Mouse (Mus musculus) neural tube, embryonic 14.5 days (tissue): ENCODE measurements around the gene Crybg1. TPM values are rescaled to one million over a fixed set of nuclear protein-coding genes. Genes with fewer than 3 reads are reported as not detected.
"Not testable (repeated sequence)": the region's sequence is repeated elsewhere in the genome, so short reads cannot be mapped to it uniquely, and the experiment has no call there.

Experiments used
- ATAC-seq: fragments of 200-750 bp; cut with Nextera tagmentation; 2 replicates; pipeline ENCODE4 v1.8.0; 2017; ENCODE audit warnings: low read depth, mild to moderate bottlenecking, moderate TSS enrichment, moderate library complexity
- H3K27ac ChIP-seq: fragments of 300-500 bp; sonication (generic); 2 replicates; pipeline ENCODE4 v1.5.1; 2014; ENCODE audit warnings: low read depth, mild to moderate bottlenecking, control low read depth, low read length, moderate library complexity, mixed read lengths
- H3K27me3 ChIP-seq: fragments of 300-500 bp; sonication (generic); 2 replicates; pipeline ENCODE4 v1.6.1; 2014; ENCODE audit warnings: low read length; ENCODE audit not compliant: control insufficient read depth, insufficient read depth
- H3K36me3 ChIP-seq: fragments of 300-500 bp; sonication (generic); 2 replicates; pipeline ENCODE4 v1.6.1; 2014; ENCODE audit warnings: low read length, mixed read lengths; ENCODE audit not compliant: control insufficient read depth, insufficient read depth
- H3K4me1 ChIP-seq: fragments of 300-500 bp; sonication (generic); 2 replicates; pipeline ENCODE4 v1.6.1; 2014; ENCODE audit warnings: low read length; ENCODE audit not compliant: control insufficient read depth, insufficient read depth
- H3K4me2 ChIP-seq: fragments of 300-500 bp; sonication (generic); 2 replicates; pipeline ENCODE4 v1.6.1; 2014; ENCODE audit warnings: mild to moderate bottlenecking, low read depth, low read length, control low read depth
- H3K4me3 ChIP-seq: fragments of 300-500 bp; sonication (generic); 2 replicates; pipeline ENCODE4 v1.5.1; 2014; ENCODE audit warnings: low read depth, low read length, control low read depth, mixed read lengths
- H3K9ac ChIP-seq: fragments of 300-500 bp; sonication (generic); replicated peaks from 2 replicates; pipeline ENCODE4 v1.6.1; 2014; ENCODE audit warnings: low read depth, mild to moderate bottlenecking, control low read depth, low read length, mixed read lengths
- H3K9me3 ChIP-seq: fragments of 300-500 bp; sonication (generic); 2 replicates; pipeline ENCODE4 v1.6.1; 2016; ENCODE audit warnings: low read length; ENCODE audit not compliant: control insufficient read depth
- WGBS: fragments of 180-500 bp; shearing (Covaris S2); extraction: QIAGEN DNeasy Blood & Tissue Kit; methylation state at CpG from one replicate; pipeline ENCODE4 v1.1.7; 2014; 5-methylcytosine and 5-hydroxymethylcytosine counted together
- polyA plus RNA-seq: library from polyadenylated mRNA; unstranded; fragments of >200 nt; fragmentation: Nextera tagmentation; extraction: Ambion mirVana; gene quantifications from 2 replicates; pipeline ENCODE4 v1.2.1, GENCODE M21; 2014

Crybg1 gene
- polyA plus RNA-seq, 1 experiment from 2014 or later = 0.09 TPM

DNA sequence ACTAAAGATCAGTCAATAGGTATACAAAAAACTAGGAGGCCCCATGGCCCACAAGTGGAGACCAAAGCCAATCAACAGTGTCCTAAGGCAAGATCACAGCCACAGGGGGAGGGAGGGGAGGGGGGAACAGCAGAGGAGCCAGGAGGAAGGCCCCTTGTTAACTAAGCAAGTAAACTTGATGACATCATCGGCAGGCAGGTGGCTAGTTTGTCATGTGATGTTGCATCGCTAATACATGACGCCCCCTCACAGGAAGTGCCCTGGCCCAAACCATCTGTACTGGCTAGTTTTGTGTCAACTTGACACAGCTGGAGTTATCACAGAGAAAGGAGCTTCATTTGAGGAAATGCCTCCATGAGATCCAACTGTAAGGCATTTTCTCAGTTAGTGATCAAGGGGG is 167.9 kb downstream of the Crybg1 start:
- H3K9me3 ChIP-seq, H3K4me1 ChIP-seq, H3K27me3 ChIP-seq, H3K4me2 ChIP-seq, H3K36me3 ChIP-seq, ATAC-seq, H3K27ac ChIP-seq, H3K9ac ChIP-seq, H3K4me3 ChIP-seq: not testable (repeated sequence)
- 95% methylated on average over 3 of the region's 3 CpGs for WGBS

DNA sequence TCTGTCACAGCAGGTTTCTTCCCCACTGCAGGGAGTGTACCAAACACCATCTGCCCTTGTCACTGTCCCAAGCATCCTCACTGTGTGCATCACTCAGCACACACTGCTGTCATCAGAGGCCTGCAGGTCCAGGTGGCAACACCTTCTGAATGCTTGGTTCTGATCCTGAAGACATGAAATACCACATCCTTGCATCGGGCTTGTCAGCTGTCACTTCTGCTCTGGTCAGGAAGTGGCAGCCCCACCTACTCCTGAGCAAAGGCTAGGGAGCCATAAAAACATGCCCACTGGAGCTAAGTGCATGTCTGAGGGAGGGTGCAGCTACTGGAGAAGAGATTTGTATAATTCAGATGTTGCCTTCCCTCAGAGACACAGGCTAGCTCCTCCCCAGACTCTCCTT is 168.6 kb downstream of the Crybg1 start:
- H3K4me2 ChIP-seq = no peak overlapping the region
- ATAC-seq = no peak
- H3K4me3 ChIP-seq = no peak overlapping the region
- no peak overlapping the region for H3K27ac ChIP-seq
- H3K9me3 ChIP-seq = no peaks in the 10 kb centered on the region
- no peak overlapping the region for H3K9ac ChIP-seq
- 85% methylated on average over 1 of the region's 1 CpGs for WGBS
- no peaks in the 10 kb centered on the region for H3K27me3 ChIP-seq
- H3K4me1 ChIP-seq = no peaks in the 10 kb centered on the region
- H3K36me3 ChIP-seq = no peaks in the 10 kb centered on the region

DNA sequence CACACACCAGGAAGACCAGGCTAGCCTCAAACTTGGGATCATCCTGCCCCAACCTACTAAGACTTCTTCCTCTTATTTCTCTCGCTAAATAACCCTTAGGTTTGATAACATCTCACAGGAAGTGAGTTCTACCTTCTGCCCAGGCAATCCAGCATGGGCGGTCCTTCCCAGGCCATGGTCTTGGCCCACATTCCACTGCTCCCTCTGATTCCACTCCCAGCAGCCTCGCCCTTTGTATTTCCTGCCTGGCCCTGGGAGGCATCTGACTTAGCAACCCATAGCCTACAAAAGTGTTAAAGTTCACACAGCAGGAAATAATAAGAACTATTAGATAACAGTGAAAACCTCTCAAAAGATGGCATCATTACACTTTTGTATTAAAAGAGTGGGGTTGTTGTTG is 171.3 kb downstream of the Crybg1 start:
- no peak for ATAC-seq
- Histone ChIP-seq H3K4me3 (no peak overlapping the region), H3K4me2 (no peak overlapping the region), H3K9ac (no peak overlapping the region), H3K36me3 (no peaks in the 10 kb centered on the region), H3K27me3 (no peaks in the 10 kb centered on the region), H3K9me3 (no peaks in the 10 kb centered on the region), H3K27ac (no peak overlapping the region), H3K4me1 (no peaks in the 10 kb centered on the region)
- 77% methylated on average over 3 of the region's 3 CpGs for WGBS

DNA sequence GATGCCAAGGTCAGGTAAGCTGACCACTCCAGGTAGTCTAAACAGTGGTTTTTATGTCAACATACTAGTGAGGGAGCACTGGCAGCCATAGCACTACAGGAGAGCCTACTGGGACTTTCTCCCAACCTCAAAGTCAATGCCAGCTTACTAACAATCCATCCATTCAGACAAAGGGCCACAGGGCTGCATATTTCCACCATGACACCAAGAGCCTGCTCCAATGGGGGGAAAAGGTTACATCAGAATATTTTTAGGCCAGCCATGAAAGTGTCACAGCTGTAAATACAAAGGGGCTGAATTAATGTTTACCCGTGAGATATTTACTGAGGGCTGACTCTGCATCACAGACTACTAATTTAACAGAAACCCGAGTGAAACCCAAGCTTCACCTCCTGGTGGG is 175.4 kb downstream of the Crybg1 start:
- Histone ChIP-seq H3K27ac (no peak overlapping the region), H3K27me3 (no peaks in the 10 kb centered on the region), H3K36me3 (no peaks in the 10 kb centered on the region), H3K9ac (no peak overlapping the region), H3K9me3 (no peaks in the 10 kb centered on the region), H3K4me1 (no peaks in the 10 kb centered on the region), H3K4me2 (no peak overlapping the region), H3K4me3 (no peak overlapping the region)
- ATAC-seq = no peak
- 30% methylated on average over 2 of the region's 2 CpGs for WGBS

DNA sequence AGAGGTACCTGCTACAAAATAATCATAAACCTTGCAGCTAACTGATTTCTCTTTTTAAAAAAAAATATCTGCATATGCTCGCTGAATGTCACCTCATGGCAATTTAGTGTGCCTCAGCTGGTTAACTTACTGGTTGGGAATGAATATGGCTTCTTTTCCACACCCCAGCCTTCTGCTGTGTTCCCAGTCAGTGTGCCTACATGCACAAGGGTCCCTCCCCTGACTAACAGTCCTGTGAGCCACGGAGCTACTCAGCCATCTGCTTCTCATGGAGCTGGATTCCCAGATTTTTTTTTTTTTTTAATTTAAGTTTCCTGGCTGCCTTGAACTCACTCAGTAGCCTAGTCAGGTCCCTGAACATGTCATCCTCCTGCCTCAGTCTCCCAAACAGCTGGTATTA is 183.7 kb downstream of the Crybg1 start:
- H3K4me1 ChIP-seq = no peaks in the 10 kb centered on the region
- H3K4me3 ChIP-seq = no peak overlapping the region
- no peak for ATAC-seq
- H3K36me3 ChIP-seq = no peaks in the 10 kb centered on the region
- no peak overlapping the region for H3K9ac ChIP-seq
- H3K27me3 ChIP-seq = no peaks in the 10 kb centered on the region
- H3K27ac ChIP-seq = no peak overlapping the region
- 54% methylated on average over 2 of the region's 2 CpGs for WGBS
- H3K4me2 ChIP-seq = no peak overlapping the region
- H3K9me3 ChIP-seq = no peaks in the 10 kb centered on the region

DNA sequence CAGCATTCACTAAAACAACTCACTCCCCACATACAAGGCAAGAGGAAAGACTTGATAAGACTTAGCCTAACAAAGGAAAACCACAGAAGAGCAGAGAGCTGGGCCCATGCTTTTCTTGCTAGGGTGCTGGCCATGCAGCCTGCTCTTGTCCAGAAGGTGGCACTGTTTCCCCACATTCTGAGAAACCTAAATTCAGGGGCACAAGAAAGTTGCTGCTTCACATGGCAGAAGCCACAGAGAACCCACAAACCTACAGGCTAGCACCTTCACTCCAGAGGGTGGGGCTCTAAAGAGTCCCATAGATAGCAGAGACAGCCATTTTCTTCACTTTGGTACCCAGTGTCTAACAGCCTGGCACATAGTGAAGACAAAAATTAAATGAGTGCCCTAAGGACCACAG is 194.7 kb downstream of the Crybg1 start:
- H3K4me1 ChIP-seq = no peaks in the 10 kb centered on the region
- H3K9me3 ChIP-seq = no peaks in the 10 kb centered on the region
- no peak overlapping the region for H3K9ac ChIP-seq
- no peaks in the 10 kb centered on the region for H3K27me3 ChIP-seq
- H3K27ac ChIP-seq = no peak overlapping the region
- H3K36me3 ChIP-seq = no peaks in the 10 kb centered on the region
- no peak overlapping the region for H3K4me3 ChIP-seq
- H3K4me2 ChIP-seq = no peak overlapping the region
- peak; percentile 77 for ATAC-seq

DNA sequence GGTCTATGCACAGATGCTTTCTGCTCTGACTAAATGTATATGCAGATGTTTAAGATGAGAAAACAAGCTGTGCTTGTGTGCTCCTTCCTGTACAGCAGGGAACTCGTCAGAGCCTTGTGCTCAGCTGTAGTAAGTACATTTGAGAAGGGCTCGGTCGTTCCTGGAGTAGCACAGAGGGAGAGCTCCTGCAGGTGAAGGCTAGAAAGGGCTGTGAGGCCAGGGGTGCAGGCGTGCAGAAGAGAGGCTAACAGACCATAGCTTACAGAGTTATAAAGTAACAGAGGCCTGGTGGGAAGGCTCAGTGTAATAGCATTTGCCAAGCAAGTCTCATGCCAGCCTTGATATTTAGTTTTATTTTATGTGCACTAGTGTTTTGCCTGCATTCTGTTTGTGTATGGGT is 203.2 kb downstream of the Crybg1 start:
- ATAC-seq = no peak
- no peak overlapping the region for H3K9ac ChIP-seq
- no peaks in the 10 kb centered on the region for H3K9me3 ChIP-seq
- no peak overlapping the region for H3K4me2 ChIP-seq
- WGBS = 78% methylated on average over 4 of the region's 4 CpGs
- no peaks in the 10 kb centered on the region for H3K27me3 ChIP-seq
- H3K36me3 ChIP-seq = peaks cover 4% of the 10 kb centered on the region; the same call in 1 of the 2 replicates
- no peaks in the 10 kb centered on the region for H3K4me1 ChIP-seq
- H3K4me3 ChIP-seq = no peak overlapping the region
- no peak overlapping the region for H3K27ac ChIP-seq

DNA sequence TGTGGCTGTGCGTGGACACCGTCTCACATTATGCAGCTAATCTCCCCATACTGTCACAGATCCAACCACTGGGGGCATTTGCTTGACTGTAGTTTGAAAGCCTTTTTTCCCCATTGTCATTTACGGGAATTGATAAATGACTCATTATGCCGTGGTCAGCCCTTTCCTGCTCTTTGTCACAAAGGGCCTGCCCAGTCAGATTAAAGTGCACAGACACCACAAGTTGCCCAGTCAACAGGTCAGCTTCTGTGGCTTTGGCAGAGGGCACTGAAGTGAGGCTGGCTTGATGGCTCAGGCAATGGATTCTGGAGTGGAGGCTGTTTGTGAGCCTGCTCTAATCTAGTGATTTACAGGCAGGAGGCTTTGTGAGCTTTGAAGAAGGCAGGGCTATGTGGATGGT is 204.9 kb downstream of the Crybg1 start:
- peak; percentile 14; the same call in 1 of the 2 replicates for ATAC-seq
- WGBS = 30% methylated on average over 4 of the region's 4 CpGs

DNA sequence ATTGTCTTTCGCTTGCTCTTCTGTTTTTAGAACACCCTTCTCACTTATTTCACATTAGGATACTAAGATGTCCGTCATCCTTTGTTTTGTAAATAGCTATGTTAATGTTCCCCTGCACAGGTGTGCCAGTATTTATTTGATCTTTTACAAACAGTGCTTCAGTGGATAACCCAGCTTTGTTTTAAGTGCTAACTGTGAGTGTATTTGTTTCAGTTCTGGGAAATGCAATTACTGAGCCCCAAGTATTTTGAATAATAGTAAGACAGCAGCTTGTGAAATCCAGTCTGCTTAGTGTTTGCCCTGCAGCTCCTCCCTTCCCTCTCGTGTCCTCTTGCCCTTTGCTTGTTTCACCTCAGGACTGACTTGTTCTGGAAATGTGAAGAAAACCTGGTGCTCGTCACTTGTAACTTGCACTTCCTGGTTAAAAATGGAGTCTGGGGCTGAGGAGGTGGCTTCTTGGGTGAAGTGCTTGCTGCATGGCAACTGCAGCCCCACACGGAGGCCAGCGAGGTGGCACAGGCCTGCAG is 209.5 kb downstream of the Crybg1 start:
- no peak overlapping the region for H3K27ac ChIP-seq
- no peak overlapping the region for H3K9ac ChIP-seq
- no peak overlapping the region for H3K4me2 ChIP-seq
- no peaks in the 10 kb centered on the region for H3K9me3 ChIP-seq
- no peak for ATAC-seq
- no peak overlapping the region for H3K4me3 ChIP-seq
- 78% methylated on average over 6 of the region's 6 CpGs for WGBS
- H3K27me3 ChIP-seq = no peaks in the 10 kb centered on the region
- no peaks in the 10 kb centered on the region for H3K36me3 ChIP-seq
- no peaks in the 10 kb centered on the region for H3K4me1 ChIP-seq

More for the DNA sequence above, 204.9 kb downstream of the Crybg1 start:
- no peak overlapping the region for H3K27ac ChIP-seq
- H3K9ac ChIP-seq = no peak overlapping the region
- no peaks in the 10 kb centered on the region for H3K9me3 ChIP-seq
- no peak overlapping the region for H3K4me2 ChIP-seq
- no peaks in the 10 kb centered on the region for H3K27me3 ChIP-seq
- H3K4me3 ChIP-seq = no peak overlapping the region
- no peaks in the 10 kb centered on the region for H3K4me1 ChIP-seq
- peaks cover 4% of the 10 kb centered on the region; the same call in 1 of the 2 replicates for H3K36me3 ChIP-seq

DNA sequence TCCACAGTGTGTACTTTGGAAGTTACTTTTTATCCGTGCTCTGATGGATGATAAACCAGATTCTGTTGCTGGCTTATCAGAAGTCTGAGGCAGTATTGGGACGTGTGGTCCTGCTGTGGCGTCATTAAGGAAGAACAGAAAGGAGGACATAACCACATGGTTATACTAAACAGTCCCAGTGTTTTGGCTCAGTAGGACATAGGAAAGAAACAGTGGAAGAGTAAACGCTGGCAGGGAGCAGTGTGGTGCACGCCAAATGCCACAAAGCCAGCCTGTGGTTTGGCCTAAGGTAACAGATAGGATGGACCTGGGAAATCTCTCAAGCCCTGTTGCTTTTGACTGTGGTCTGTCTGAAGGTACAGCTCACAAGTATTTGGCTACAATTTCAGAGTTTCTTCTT is 220.1 kb downstream of the Crybg1 start:
- no peak overlapping the region for H3K4me3 ChIP-seq
- no peak overlapping the region for H3K4me2 ChIP-seq
- 67% methylated on average over 5 of the region's 5 CpGs for WGBS
- no peak overlapping the region for H3K9ac ChIP-seq
- H3K27me3 ChIP-seq = no peaks in the 10 kb centered on the region
- H3K9me3 ChIP-seq = no peaks in the 10 kb centered on the region
- no peaks in the 10 kb centered on the region for H3K36me3 ChIP-seq
- H3K4me1 ChIP-seq = no peaks in the 10 kb centered on the region
- ATAC-seq = no peak
- H3K27ac ChIP-seq = no peak overlapping the region
